Mouse (Mus musculus) neural tube, embryonic 13.5 days (tissue): ENCODE data around the gene B4galt1. TPM values are rescaled to one million over a fixed set of nuclear protein-coding genes. Genes with fewer than 3 reads are reported as not detected.

Source experiments
- microRNA-seq: library from miRNA; unstranded; fragments of <30 nt; microRNA quantifications from one replicate; pipeline ENCODE4, GENCODE M21; 2016
- polyA plus RNA-seq: library from polyadenylated mRNA; unstranded; fragments of >200 nt; fragmentation: Nextera tagmentation; extraction: Ambion mirVana; gene quantifications from 2 replicates; pipeline ENCODE4 v1.2.1, GENCODE M21; 2015

The B4galt1 gene
- polyA plus RNA-seq, 1 experiment from 2014 or later, result 10.2 TPM

Small RNA genes lying within 50 kb of the gene (microRNA-seq; reads per million reads assigned to microRNA genes)
- gene Gm24112 (not detected), gene Gm25931 (not detected), gene Mir5123 (not detected)

Other genes starting within 250 kb of the B4galt1 start
- gene Aptx, start 150.8 kb downstream of the B4galt1 start, polyA plus RNA-seq, result 55.4 and 56.2 TPM in 2 replicates
- 784 and 823 TPM in 2 replicates for gene Dnaja1, start 131.9 kb downstream of the B4galt1 start, polyA plus RNA-seq
- gene Smu1, start 96.1 kb downstream of the B4galt1 start, polyA plus RNA-seq, result 129 and 131 TPM in 2 replicates
- gene Spink4, start 66.0 kb upstream of the B4galt1 start, polyA plus RNA-seq, result not detected in 2 replicates
- 233 and 247 TPM in 2 replicates for gene Bag1, start 94.3 kb upstream of the B4galt1 start, polyA plus RNA-seq
- gene Chmp5, start 94.4 kb upstream of the B4galt1 start, polyA plus RNA-seq, result 184 and 197 TPM in 2 replicates
- gene Nfx1, start 116.9 kb upstream of the B4galt1 start, polyA plus RNA-seq, result 93.2 and 103 TPM in 2 replicates
- gene Aqp7, start 194.1 kb upstream of the B4galt1 start, polyA plus RNA-seq, result not detected in 2 replicates
- gene Aqp3, start 244.2 kb upstream of the B4galt1 start, polyA plus RNA-seq, result 0.20 and 0.59 TPM in 2 replicates